ENCODE assay signal across 1 mouse cellular context in genomic region chr10:4389461-4390112, GRCm38 (mm10).
TF ChIP-seq lines count a peak whose summit lies in the region.

No protein-coding gene starts in this region.

TF ChIP-seq in MEL, 35 proteins besides CTCF, POLR2A, EP300 and RAD21 (continued from another document):
- no peak for TF ChIP-seq USF2 (IDR thresholded peaks at IDR 0.05; ENCODE audit: borderline replicate concordance in 1 of 2, insufficient read depth in 1 of 2, low read depth in 1 of 2, low read length in 2 of 2)
- TF ChIP-seq NELFE (IDR thresholded peaks at IDR 0.05; ENCODE audit: low read depth, low read length), result no peak
- no peak for TF ChIP-seq ELF1 (IDR thresholded peaks at IDR 0.05; ENCODE audit: low read depth, low read length)
- no peak for TF ChIP-seq ETS1 (IDR thresholded peaks at IDR 0.05; ENCODE audit: low read depth, low read length)
- TF ChIP-seq MAFK (IDR thresholded peaks at IDR 0.05; ENCODE audit: borderline replicate concordance, low read depth, low read length), result no peak
- TF ChIP-seq ZC3H11A (IDR thresholded peaks at IDR 0.05; ENCODE audit: low read depth, low read length), result no peak
- no peak for TF ChIP-seq E2F4 (IDR thresholded peaks at IDR 0.05; ENCODE audit: borderline replicate concordance, low read depth, low read length)
- TF ChIP-seq BHLHE40 (IDR thresholded peaks at IDR 0.05; ENCODE audit: borderline replicate concordance, low read depth, low read length), result no peak
- TF ChIP-seq RCOR1 (IDR thresholded peaks at IDR 0.05; ENCODE audit: low read depth, low read length), result no peak
- no peak for TF ChIP-seq KAT2A (conservative IDR thresholded peaks at IDR 0.05; ENCODE audit: low read depth, low read length)
- TF ChIP-seq MEF2A (IDR thresholded peaks at IDR 0.05; ENCODE audit: extremely low read depth, insufficient replicate concordance, low read depth, low read length, poor library complexity, severe bottlenecking), result no peak
- no peak for TF ChIP-seq POLR2AphosphoS2 (IDR thresholded peaks at IDR 0.05; ENCODE audit: low read length)
- no peak for TF ChIP-seq GATA1 (IDR thresholded peaks at IDR 0.05; ENCODE audit: low read depth, low read length)
- no peak for TF ChIP-seq MXI1 (IDR thresholded peaks at IDR 0.05; ENCODE audit: low read depth, low read length)
- TF ChIP-seq CHD1 (IDR thresholded peaks at IDR 0.05; ENCODE audit: low read depth, low read length), result no peak
- no peak for TF ChIP-seq MAZ (IDR thresholded peaks at IDR 0.05; ENCODE audit: low read depth, low read length)
- no peak for TF ChIP-seq MAX (IDR thresholded peaks at IDR 0.05; ENCODE audit: low read length)
